Mouse (Mus musculus) lung, embryonic 14.5 days (tissue): Measurements from ENCODE around the gene Tmem211. TPM values are rescaled to one million over a fixed set of nuclear protein-coding genes. Genes with fewer than 3 reads are reported as not detected.

ENCODE experiments used
- ATAC-seq: fragments of 200-750 bp; cut with Nextera tagmentation; 2 replicates; pipeline ENCODE4 v1.8.0; 2017; ENCODE audit warnings: mild to moderate bottlenecking, moderate TSS enrichment, moderate library complexity; ENCODE audit not compliant: insufficient read depth
- DNase-seq: peaks from one replicate; pipeline ENCODE4 v3.0.0-alpha.2; 2015
- H3K27ac ChIP-seq: fragments of 300-500 bp; sonication (generic); 2 replicates; pipeline ENCODE4 v1.5.1; 2014; ENCODE audit warnings: low read depth, mild to moderate bottlenecking, moderate library complexity
- H3K27me3 ChIP-seq: fragments of 300-500 bp; sonication (generic); 2 replicates; pipeline ENCODE4 v1.6.1; 2014; ENCODE audit warnings: low read length, control low read depth; ENCODE audit not compliant: insufficient read depth
- H3K36me3 ChIP-seq: fragments of 300-500 bp; sonication (generic); 2 replicates; pipeline ENCODE4 v1.6.1; 2014; ENCODE audit warnings: control low read depth; ENCODE audit not compliant: insufficient read depth
- H3K4me1 ChIP-seq: fragments of 300-500 bp; sonication (generic); 2 replicates; pipeline ENCODE4 v1.6.1; 2014; ENCODE audit warnings: antibody characterized with exemption, control low read depth; ENCODE audit not compliant: insufficient read depth
- H3K4me2 ChIP-seq: fragments of 300-500 bp; sonication (generic); 2 replicates; pipeline ENCODE4 v1.6.1; 2014; ENCODE audit warnings: mild to moderate bottlenecking
- H3K4me3 ChIP-seq: fragments of 300-500 bp; sonication (generic); 2 replicates; pipeline ENCODE4 v1.5.1; 2014; ENCODE audit warnings: low read depth, low read length
- H3K9ac ChIP-seq: fragments of 300-500 bp; sonication (generic); 2 replicates; pipeline ENCODE4 v1.6.1; 2014
- H3K9me3 ChIP-seq: fragments of 300-500 bp; sonication (generic); 2 replicates; pipeline ENCODE4 v1.6.1; 2016; ENCODE audit warnings: low read depth, low read length, control low read depth
- CTCF ChIP-seq: IDR thresholded peaks from 2 replicates; pipeline ENCODE4 v1.5.1; 2016; ENCODE audit warnings: antibody characterized with exemption, low read depth
- WGBS: fragments of 180-500 bp; shearing (Covaris S2); extraction: QIAGEN DNeasy Blood & Tissue Kit; methylation state at CpG from one replicate; pipeline ENCODE4 v1.1.7; 2014; 5-methylcytosine and 5-hydroxymethylcytosine counted together
- polyA plus RNA-seq: library from polyadenylated mRNA; unstranded; fragments of >200 nt; fragmentation: Nextera tagmentation; extraction: Ambion mirVana; gene quantifications from 2 replicates; pipeline ENCODE4 v1.2.1, GENCODE M21; 2014

The Tmem211 gene
- polyA plus RNA-seq, 1 experiment from 2014 or later: not detected

- Histone ChIP-seq H3K4me2 (no peak overlapping the region), H3K4me3 (no peak overlapping the region), H3K9ac (no peak overlapping the region), H3K27me3 (no peaks in the 10 kb centered on the region), H3K9me3 (no peaks in the 10 kb centered on the region), H3K4me1 (peaks cover 6% of the 10 kb centered on the region; the same call in 1 of the 2 replicates), H3K36me3 (no peaks in the 10 kb centered on the region), H3K27ac (no peak overlapping the region)
- DNase-seq (no peak), ATAC-seq (no peak)
- WGBS: 73% methylated on average over 5 of the region's 5 CpGs
- TF ChIP-seq CTCF: no peak
These were observed 3.5 kb downstream of the Tmem211 start for GRCm38 (mm10) chr5:113230196-113230595.

GRCm38 (mm10) chr5:113249263-113249930, 22.7 kb downstream of the Tmem211 start:
- ATAC-seq (no peak), DNase-seq (no peak)
- TF ChIP-seq CTCF: no peak
- 71% methylated on average over 8 of the region's 8 CpGs for WGBS
- Histone ChIP-seq H3K9ac (no peak overlapping the region), H3K4me2 (no peak overlapping the region), H3K27me3 (no peaks in the 10 kb centered on the region), H3K4me1 (no peaks in the 10 kb centered on the region), H3K27ac (no peak overlapping the region), H3K36me3 (no peaks in the 10 kb centered on the region), H3K4me3 (no peak overlapping the region), H3K9me3 (no peaks in the 10 kb centered on the region)

DNA sequence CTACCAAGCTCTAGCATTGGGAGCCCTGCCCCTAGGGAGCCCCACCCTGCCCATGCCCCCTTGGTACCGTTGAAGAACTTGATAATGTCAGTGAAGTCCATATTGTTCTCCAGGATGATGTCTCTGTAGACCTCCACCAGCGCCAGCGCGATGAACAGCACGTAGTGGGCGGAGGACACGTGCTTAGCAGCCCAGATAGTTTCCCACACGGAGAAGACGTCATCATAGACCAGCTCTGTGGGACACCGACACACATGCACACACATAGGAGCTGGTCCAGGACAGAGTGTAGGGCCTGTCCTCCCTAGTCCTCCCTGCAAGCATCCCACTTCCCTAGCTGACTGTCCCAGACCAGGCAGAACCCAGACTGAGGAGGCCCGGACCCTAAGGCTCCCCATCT, 24.1 kb downstream of the Tmem211 start:
- H3K9ac ChIP-seq: no peak overlapping the region
- no peaks in the 10 kb centered on the region for H3K36me3 ChIP-seq
- H3K27ac ChIP-seq: no peak overlapping the region
- ATAC-seq (no peak), DNase-seq (no peak)
- no peaks in the 10 kb centered on the region for H3K27me3 ChIP-seq
- H3K9me3 ChIP-seq: no peaks in the 10 kb centered on the region
- no peak for TF ChIP-seq CTCF
- 94% methylated on average over 11 of the region's 11 CpGs for WGBS
- no peak overlapping the region for H3K4me3 ChIP-seq
- H3K4me2 ChIP-seq: no peak overlapping the region
- H3K4me1 ChIP-seq: no peaks in the 10 kb centered on the region

DNA sequence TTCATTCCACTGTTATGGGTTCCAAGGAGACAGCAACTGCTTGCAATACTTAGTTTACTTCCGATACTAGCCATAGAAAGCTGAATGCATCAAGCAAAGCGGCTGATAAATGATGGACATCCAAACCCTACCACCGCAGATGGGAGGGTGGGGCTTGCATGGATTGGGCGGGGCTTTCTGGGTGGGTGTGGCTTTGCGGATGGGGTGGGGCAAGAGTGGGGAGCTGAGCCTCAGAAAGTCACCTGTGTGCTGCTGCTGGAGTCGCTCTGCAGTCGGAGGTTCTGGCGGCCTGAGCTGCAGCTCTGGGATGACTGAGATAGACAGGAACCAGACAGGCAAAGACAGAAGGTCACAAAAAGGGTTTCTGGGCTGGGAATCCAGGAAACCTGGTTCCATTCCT, 38.9 kb downstream of the Tmem211 start:
- DNase-seq (no peak), ATAC-seq (no peak)
- Histone ChIP-seq H3K27ac (no peak overlapping the region), H3K27me3 (no peaks in the 10 kb centered on the region), H3K9me3 (no peaks in the 10 kb centered on the region), H3K4me2 (no peak overlapping the region), H3K4me1 (no peaks in the 10 kb centered on the region), H3K9ac (no peak overlapping the region), H3K36me3 (no peaks in the 10 kb centered on the region), H3K4me3 (no peak overlapping the region)
- 80% methylated on average over 8 of the region's 8 CpGs for WGBS
- TF ChIP-seq CTCF: no peak

- no peak for TF ChIP-seq CTCF
- Histone ChIP-seq H3K4me2 (no peak overlapping the region), H3K36me3 (no peaks in the 10 kb centered on the region), H3K9me3 (no peaks in the 10 kb centered on the region), H3K4me1 (no peaks in the 10 kb centered on the region), H3K27me3 (no peaks in the 10 kb centered on the region), H3K9ac (no peak overlapping the region), H3K27ac (no peak overlapping the region), H3K4me3 (no peak overlapping the region)
- no peak for ATAC-seq
- DNase-seq: no peak
These were observed 41.5 kb downstream of the Tmem211 start for GRCm38 (mm10) chr5:113268246-113268645.

GRCm38 (mm10) chr5:113270043-113270442, 43.3 kb downstream of the Tmem211 start:
- H3K27ac ChIP-seq: no peak overlapping the region
- no peaks in the 10 kb centered on the region for H3K4me1 ChIP-seq
- H3K4me2 ChIP-seq: no peak overlapping the region
- no peaks in the 10 kb centered on the region for H3K36me3 ChIP-seq
- no peaks in the 10 kb centered on the region for H3K27me3 ChIP-seq
- H3K9me3 ChIP-seq: no peaks in the 10 kb centered on the region
- H3K9ac ChIP-seq: no peak overlapping the region
- peak; percentile 33; the same call in 1 of the 2 replicates for TF ChIP-seq CTCF
- H3K4me3 ChIP-seq: no peak overlapping the region
- DNase-seq (no peak), ATAC-seq (no peak)
- 65% methylated on average over 3 of the region's 3 CpGs for WGBS

- peak; percentile 31 for DNase-seq
- Histone ChIP-seq H3K4me1 (no peaks in the 10 kb centered on the region), H3K9me3 (no peaks in the 10 kb centered on the region), H3K36me3 (no peaks in the 10 kb centered on the region), H3K27ac (no peak overlapping the region), H3K27me3 (no peaks in the 10 kb centered on the region), H3K4me2 (no peak overlapping the region), H3K9ac (no peak overlapping the region), H3K4me3 (no peak overlapping the region)
- ATAC-seq: no peak
- no peak for TF ChIP-seq CTCF
- 62% methylated on average over 11 of the region's 11 CpGs for WGBS
These were observed 44.6 kb downstream of the Tmem211 start for GRCm38 (mm10) chr5:113271207-113271811.
